Mouse (Mus musculus) hindbrain, embryonic 11.5 days (tissue): ENCODE measurements at regions not wholly inside any gene's neighbourhood (a gene's known extent, or its start where the extent isn't known, plus 50 kb on each side); places are given as distances from the start of the nearest gene placed in this dataset.

Experiments used
- ATAC-seq: fragments of 200-750 bp; cut with Nextera tagmentation; 2 replicates; pipeline ENCODE4 v1.8.0; 2017; ENCODE audit warnings: mild to moderate bottlenecking, moderate TSS enrichment, moderate library complexity; ENCODE audit not compliant: low FRiP score
- DNase-seq: peaks from one replicate; pipeline ENCODE4 v3.0.0-alpha.2; 2015; ENCODE audit warnings: low spot score
- H3K27ac ChIP-seq: fragments of 300-500 bp; sonication (generic); 2 replicates; pipeline ENCODE4 v1.5.1; 2014; ENCODE audit warnings: mild to moderate bottlenecking, low read depth, low read length
- H3K27me3 ChIP-seq: fragments of 300-500 bp; sonication (generic); 2 replicates; pipeline ENCODE4 v1.6.1; 2014; ENCODE audit warnings: mild to moderate bottlenecking, low read length, moderate library complexity, mixed read lengths; ENCODE audit not compliant: control insufficient read depth, insufficient read depth
- H3K36me3 ChIP-seq: fragments of 300-500 bp; sonication (generic); 2 replicates; pipeline ENCODE4 v1.6.1; 2014; ENCODE audit warnings: mild to moderate bottlenecking, low read length, moderate library complexity, mixed read lengths; ENCODE audit not compliant: control insufficient read depth, insufficient read depth
- H3K4me1 ChIP-seq: fragments of 300-500 bp; sonication (generic); replicated peaks from 2 replicates; pipeline ENCODE4 v1.6.1; 2014; ENCODE audit warnings: low read length, mixed read lengths; ENCODE audit not compliant: control insufficient read depth, insufficient read depth
- H3K4me2 ChIP-seq: fragments of 300-500 bp; sonication (generic); replicated peaks from 2 replicates; pipeline ENCODE4 v1.6.1; 2014; ENCODE audit warnings: mild to moderate bottlenecking, low read depth, low read length
- H3K4me3 ChIP-seq: fragments of 300-500 bp; sonication (generic); 2 replicates; pipeline ENCODE4 v1.5.1; 2014; ENCODE audit warnings: low read depth, low read length
- H3K9ac ChIP-seq: fragments of 300-500 bp; sonication (generic); 2 replicates; pipeline ENCODE4 v1.6.1; 2014; ENCODE audit warnings: low read depth, low read length
- H3K9me3 ChIP-seq: fragments of 300-500 bp; sonication (generic); 2 replicates; pipeline ENCODE4 v1.6.1; 2016; ENCODE audit warnings: low read length; ENCODE audit not compliant: control insufficient read depth
- WGBS: fragments of 180-500 bp; shearing (Covaris S2); extraction: QIAGEN DNeasy Blood & Tissue Kit; methylation state at CpG from one replicate; pipeline ENCODE4 v1.1.7; 2014; 5-methylcytosine and 5-hydroxymethylcytosine counted together

DNA sequence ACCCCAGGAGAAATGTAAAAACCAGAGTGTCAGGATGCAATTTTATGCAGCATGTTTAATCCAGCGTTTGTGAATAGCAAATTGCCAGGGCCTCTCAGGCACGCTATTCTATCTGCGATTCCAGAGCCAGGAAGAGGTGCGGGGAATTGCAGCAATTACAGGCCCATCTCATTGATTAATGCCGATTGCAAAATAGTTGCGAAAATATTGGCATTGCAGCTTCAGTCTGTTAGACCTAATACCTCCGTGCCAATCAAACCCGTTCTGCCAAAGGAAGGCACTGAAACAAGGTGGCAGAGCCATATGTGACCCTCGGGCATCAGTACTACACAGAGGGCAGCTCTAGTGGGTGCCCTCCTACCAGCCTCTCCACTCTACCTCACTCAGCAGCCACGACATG is 212.2 kb upstream of the A230072I06Rik start:
- Histone ChIP-seq H3K4me1 (no peaks in the 10 kb centered on the region), H3K36me3 (no peaks in the 10 kb centered on the region), H3K27me3 (no peaks in the 10 kb centered on the region; the same call in 1 of the 2 replicates), H3K4me2 (no peak overlapping the region), H3K9me3 (no peaks in the 10 kb centered on the region), H3K9ac (no peak overlapping the region), H3K4me3 (no peak overlapping the region), H3K27ac (no peak overlapping the region)
- WGBS = 86% methylated on average over 10 of the region's 10 CpGs
- no peak for ATAC-seq
- DNase-seq = no peak

DNA sequence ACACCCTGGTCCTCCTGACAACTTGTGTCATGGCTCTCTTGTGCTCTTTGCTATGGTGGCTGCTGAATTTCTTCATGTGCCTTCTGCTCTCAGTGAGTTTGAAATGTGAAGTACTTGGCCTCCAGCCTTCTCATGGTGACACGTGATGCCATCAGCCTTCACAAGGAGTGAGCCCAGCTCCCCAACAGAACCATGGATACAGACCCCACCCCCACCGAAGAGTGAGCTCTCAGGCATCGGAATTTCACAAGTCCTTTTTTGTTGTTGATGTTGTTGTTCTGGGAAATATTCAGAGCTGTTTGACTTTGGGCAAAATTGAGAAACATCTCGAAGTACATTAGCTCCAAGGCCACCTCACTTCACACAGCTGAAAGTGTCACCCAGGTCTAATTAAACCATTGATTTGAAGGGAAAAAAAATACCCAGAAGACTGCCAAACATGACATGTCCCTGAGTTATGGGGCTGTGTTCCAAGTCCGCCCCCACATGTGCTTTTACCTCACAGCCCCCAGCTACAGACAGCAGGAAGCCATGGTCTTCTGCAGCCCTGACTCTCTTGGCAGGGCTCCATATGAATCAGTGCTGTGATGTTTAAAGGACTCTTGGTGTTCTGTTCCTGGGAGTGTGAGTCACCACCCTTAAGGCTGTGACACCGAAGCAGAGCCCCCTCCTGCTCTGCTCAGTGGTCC is 205.2 kb upstream of the A230072I06Rik start:
- 74% methylated on average over 6 of the region's 6 CpGs for WGBS
- H3K4me3 ChIP-seq = no peak overlapping the region
- no peak overlapping the region for H3K27ac ChIP-seq
- no peak for ATAC-seq
- no peaks in the 10 kb centered on the region for H3K27me3 ChIP-seq
- H3K4me1 ChIP-seq = no peaks in the 10 kb centered on the region
- no peak overlapping the region for H3K9ac ChIP-seq
- H3K9me3 ChIP-seq = no peaks in the 10 kb centered on the region
- no peaks in the 10 kb centered on the region for H3K36me3 ChIP-seq
- DNase-seq = no peak
- H3K4me2 ChIP-seq = no peak overlapping the region

DNA sequence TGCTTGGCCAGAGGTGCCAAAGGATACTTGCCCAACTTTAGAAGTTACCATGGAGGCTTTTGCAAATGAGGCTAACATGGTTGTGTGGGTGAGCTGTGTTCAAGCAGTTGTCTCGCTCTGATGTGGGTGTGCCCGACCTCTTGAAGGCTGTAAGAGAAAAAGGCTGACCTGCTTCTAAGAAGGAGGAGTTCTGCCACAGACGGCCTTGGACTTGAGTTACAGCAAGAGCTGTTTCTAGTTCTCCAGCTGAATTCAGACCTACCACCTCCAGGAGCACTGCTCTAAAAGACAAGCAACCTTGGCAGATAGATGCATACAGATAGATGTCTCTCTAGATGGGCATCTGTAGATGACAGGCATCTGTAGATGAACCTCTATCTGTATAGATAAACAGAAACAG is 202.7 kb upstream of the A230072I06Rik start:
- Histone ChIP-seq H3K9ac (no peak overlapping the region), H3K4me3 (no peak overlapping the region), H3K4me2 (no peak overlapping the region), H3K27me3 (no peaks in the 10 kb centered on the region), H3K4me1 (no peaks in the 10 kb centered on the region), H3K9me3 (no peaks in the 10 kb centered on the region), H3K36me3 (no peaks in the 10 kb centered on the region), H3K27ac (no peak overlapping the region)
- no peak for DNase-seq
- 77% methylated on average over 3 of the region's 3 CpGs for WGBS
- ATAC-seq = no peak

DNA sequence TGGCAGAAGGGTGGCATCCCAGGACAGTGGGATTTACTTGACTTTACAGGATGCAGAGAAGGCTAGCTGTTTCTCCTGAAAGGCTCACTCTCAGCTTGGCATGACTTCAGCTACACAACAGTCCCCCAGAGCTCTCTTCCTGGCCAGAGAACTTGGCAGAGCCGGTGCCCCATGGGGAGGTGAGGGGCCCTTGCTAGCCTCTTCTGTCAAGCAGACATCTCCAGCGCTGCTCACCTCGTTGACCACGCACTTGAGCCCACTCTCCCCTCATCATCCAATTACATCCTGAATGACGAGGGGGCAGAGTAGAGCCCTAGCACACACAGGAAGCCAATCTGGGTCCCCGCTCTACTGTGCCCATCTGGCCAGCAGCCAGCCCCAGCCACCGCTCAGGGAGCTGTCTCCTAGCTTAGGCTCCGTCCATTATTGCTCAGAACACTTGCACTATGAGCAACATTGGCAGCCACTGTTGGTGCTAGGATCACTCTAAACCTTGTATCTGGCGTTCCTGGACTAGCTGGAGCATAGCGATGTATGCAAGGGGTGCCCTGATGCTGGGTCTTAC is 201.7 kb upstream of the A230072I06Rik start:
- DNase-seq = no peak
- Histone ChIP-seq H3K9me3 (no peaks in the 10 kb centered on the region), H3K9ac (no peak overlapping the region), H3K27ac (no peak overlapping the region), H3K4me2 (no peak overlapping the region), H3K27me3 (no peaks in the 10 kb centered on the region), H3K36me3 (no peaks in the 10 kb centered on the region), H3K4me3 (no peak overlapping the region), H3K4me1 (no peaks in the 10 kb centered on the region)
- WGBS = 86% methylated on average over 10 of the region's 10 CpGs
- no peak for ATAC-seq

DNA sequence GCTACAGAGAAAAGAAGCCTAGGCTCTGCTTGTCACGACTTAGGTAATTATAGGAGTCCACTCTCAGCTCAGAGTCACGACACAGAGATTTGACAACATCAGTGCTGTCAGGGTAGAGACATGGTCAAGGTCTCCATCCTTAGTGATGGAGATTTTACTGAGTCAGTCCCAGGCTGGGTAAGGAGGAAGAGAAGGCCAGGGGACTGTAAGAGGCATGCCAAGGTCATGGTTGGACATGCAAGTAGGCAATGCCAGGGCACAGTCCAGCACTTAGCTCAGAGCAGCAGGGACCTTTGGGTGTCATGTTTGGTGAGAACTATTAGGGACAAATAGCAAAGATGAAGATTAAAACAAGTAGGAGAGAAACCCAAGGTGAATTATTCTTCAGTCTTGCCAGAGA is 200.7 kb upstream of the A230072I06Rik start:
- DNase-seq = no peak
- ATAC-seq = no peak
- H3K27ac ChIP-seq = no peak overlapping the region
- no peak overlapping the region for H3K4me3 ChIP-seq
- WGBS = 80% methylated on average over 2 of the region's 2 CpGs
- H3K4me2 ChIP-seq = no peak overlapping the region
- no peaks in the 10 kb centered on the region for H3K9me3 ChIP-seq
- no peaks in the 10 kb centered on the region for H3K27me3 ChIP-seq
- no peaks in the 10 kb centered on the region for H3K36me3 ChIP-seq
- no peaks in the 10 kb centered on the region for H3K4me1 ChIP-seq
- H3K9ac ChIP-seq = no peak overlapping the region

DNA sequence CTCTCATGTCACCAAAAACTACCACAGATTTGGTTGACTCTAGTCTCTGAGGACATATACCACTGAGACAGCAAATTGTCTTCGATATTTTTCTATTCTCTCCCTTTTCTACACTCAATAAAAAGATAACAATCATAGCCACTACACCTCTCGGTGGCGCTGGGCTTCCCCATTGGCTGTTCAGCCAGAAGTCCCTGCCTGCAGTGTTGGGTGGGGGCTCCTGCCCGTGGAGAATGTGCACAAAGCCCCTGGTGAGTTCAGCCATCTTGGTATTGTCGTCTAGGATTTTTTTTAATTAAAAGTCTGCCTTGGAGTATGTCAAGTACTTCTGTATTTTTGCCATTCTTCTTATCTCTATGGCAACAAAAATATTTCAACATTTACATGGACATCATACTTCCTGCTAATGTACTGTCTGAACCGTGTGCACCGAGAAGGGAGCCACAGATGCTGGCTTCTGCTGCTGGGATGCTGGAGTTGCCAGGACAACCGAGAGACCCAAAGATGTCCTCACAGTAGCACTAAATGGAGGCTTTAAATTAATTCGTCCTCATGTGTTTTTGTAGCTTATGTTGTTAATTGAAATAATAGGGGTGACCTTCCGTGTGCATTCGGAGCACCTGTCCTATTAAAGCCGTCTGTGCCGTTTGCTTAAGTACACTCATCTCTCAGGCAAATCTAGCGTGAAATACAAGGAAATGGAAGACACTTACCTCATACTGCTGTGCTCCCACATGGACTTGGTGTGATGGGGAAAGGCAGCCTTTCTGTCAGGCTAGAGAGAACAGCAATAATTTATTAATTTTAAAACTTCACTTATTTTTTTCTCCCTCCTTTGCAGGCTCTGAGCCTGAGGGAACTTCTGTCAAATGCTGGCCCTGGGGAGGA is 199.7 kb upstream of the A230072I06Rik start:
- Histone ChIP-seq H3K4me2 (no peak overlapping the region), H3K27me3 (0 out of 2 replicates have a peak, but pooled peaks cover under 1% of the 10 kb centered on the region), H3K4me3 (no peak overlapping the region), H3K36me3 (no peaks in the 10 kb centered on the region), H3K4me1 (no peaks in the 10 kb centered on the region), H3K9me3 (no peaks in the 10 kb centered on the region), H3K27ac (no peak overlapping the region), H3K9ac (no peak overlapping the region)
- no peak for DNase-seq
- ATAC-seq = no peak
- WGBS = 78% methylated on average over 14 of the region's 14 CpGs

DNA sequence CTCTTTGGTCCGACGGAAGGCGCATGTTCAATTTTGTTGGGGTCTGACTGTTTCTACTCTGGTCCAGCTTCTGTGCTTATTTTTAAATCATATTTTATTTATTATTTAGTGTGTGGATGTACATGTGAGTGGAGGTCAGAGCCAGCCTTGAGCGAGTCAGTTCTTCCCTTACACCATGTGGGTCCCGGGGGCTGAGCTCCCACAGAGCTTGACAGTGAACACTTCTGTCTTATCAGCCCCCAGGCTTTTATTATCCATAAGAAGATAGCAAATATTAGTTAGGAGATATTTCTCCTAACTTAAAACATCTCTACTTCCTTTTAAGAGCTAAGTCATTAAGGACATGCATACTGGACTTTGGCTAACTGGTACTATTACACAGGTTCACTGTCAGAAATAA is 197.1 kb upstream of the A230072I06Rik start:
- no peak overlapping the region for H3K9ac ChIP-seq
- no peaks in the 10 kb centered on the region for H3K36me3 ChIP-seq
- 90% methylated on average over 5 of the region's 5 CpGs for WGBS
- H3K4me3 ChIP-seq = no peak overlapping the region
- H3K4me2 ChIP-seq = no peak overlapping the region
- H3K9me3 ChIP-seq = no peaks in the 10 kb centered on the region
- DNase-seq (no peak), ATAC-seq (no peak)
- no peak overlapping the region for H3K27ac ChIP-seq
- H3K27me3 ChIP-seq = 0 out of 2 replicates have a peak, but pooled peaks cover 2% of the 10 kb centered on the region
- no peaks in the 10 kb centered on the region for H3K4me1 ChIP-seq

DNA sequence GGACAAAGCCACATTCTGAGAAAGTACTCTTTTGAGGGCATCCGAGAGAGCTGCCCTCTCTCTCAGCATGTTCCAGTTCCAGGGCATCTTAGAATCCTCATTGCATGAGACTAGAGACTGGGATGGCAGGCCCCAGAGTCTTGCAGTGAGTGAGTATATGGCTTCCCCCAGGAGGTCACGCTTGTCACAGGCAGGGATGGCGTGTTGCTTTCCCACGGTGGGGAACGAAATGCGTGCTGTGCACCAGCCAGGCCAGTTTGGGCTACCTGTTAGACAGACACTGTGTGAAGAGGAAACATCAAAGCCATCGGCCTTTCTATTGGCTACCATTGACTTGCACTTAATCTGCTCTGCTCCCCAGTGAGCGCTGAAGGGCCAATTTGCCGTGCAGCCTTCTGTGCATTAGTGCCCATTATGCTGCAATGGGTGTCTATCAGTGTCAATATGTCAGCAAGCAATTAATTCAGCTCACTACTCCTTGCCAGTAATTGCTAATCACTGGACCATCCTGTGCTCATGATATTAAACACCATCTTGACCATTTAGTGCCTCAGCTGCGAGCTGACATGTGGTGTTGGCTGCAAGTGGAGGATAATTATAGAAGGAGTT is 191.3 kb upstream of the A230072I06Rik start:
- peak; percentile 24 for DNase-seq
- H3K4me2 ChIP-seq = no peak overlapping the region
- no peaks in the 10 kb centered on the region for H3K9me3 ChIP-seq
- 72% methylated on average over 10 of the region's 10 CpGs for WGBS
- H3K4me3 ChIP-seq = no peak overlapping the region
- no peak overlapping the region for H3K27ac ChIP-seq
- 0 out of 2 replicates have a peak, but pooled peaks cover 2% of the 10 kb centered on the region for H3K27me3 ChIP-seq
- H3K9ac ChIP-seq = no peak overlapping the region
- H3K4me1 ChIP-seq = 0 out of 2 replicates have a peak, but pooled peaks cover 2% of the 10 kb centered on the region
- H3K36me3 ChIP-seq = no peaks in the 10 kb centered on the region
- peak; percentile 22; the same call in 1 of the 2 replicates for ATAC-seq
